Mouse (Mus musculus) 3134 (cell line): ENCODE results near the gene 4933415A04Rik.

Experiments used
- DNase-seq: peaks from one replicate; pipeline ENCODE4 v3.0.0-alpha.2; 2011; ENCODE audit warnings: low spot score; ENCODE audit not compliant: insufficient read length; ENCODE audit errors: extremely low read depth

4933415A04Rik gene

GRCm38 (mm10) chr11:43586324-43587090 is at the start of gene 4933415A04Rik:
TSS of gene 4933415A04Rik (plus strand) at chr11:43587040.
- DNase-seq: peak; percentile 41

GRCm38 (mm10) chr11:43537074-43537473 is 49.8 kb upstream of the 4933415A04Rik start:
- DNase-seq: no peak

- DNase-seq: no peak
Observed at GRCm38 (mm10) chr11:43539863-43540262, 47.0 kb upstream of the 4933415A04Rik start.

DNA sequence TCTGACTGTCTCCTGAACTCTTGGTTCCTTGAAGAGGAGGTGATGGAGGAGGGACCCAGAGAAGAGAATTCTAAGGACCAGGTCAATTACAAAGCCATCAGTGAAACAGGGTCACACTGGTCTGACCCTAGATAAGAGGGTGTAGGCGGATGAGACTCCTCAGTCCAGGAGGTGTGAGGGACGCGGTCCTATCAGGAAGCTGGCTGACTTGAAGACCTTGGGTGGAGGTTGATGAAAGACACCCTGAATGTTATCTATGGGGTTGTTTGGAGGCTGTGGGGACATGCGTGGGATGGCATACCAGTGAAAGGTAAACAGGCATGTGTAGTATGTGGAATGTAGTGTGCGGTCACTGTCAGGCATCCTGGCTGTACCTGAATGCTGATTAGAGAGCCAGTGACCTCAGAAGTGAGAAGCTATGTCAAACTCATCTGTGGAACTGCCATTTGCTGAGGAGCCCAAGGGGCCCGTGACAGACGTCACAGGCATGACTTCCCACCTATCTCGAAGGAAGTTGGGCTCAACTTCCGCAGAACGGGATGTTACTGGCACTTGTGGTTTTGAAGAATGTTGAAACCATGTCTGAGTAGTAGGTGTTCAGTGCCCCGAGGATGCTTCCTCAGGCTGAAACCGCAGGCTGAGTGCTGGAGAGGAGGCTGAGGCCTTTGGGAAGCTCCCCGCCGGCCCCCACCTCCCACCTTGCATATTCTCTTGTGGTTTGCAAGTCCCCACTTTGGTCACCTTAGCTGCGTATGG is 43.0 kb upstream of the 4933415A04Rik start:
- DNase-seq: no peak

DNA sequence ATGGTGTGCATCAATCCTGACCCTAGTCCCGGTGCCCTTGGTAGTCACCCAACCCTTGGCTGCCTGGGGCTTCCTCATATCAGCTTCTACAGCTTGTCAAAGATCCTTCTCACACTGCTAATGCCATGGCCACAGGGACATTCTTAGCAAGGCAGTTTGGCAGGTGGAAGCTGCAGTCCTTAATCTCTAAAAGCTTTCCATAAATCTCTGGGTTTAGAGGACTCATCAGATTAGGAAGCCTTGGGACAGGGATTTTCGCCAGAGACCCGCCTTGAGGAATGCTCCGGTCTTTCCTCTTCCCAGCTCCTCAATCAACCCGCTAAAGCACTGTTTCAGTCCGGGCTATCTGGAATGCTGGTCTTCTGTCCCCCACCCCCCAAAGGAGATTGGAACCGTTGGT is 42.0 kb upstream of the 4933415A04Rik start:
- no peak for DNase-seq

DNA sequence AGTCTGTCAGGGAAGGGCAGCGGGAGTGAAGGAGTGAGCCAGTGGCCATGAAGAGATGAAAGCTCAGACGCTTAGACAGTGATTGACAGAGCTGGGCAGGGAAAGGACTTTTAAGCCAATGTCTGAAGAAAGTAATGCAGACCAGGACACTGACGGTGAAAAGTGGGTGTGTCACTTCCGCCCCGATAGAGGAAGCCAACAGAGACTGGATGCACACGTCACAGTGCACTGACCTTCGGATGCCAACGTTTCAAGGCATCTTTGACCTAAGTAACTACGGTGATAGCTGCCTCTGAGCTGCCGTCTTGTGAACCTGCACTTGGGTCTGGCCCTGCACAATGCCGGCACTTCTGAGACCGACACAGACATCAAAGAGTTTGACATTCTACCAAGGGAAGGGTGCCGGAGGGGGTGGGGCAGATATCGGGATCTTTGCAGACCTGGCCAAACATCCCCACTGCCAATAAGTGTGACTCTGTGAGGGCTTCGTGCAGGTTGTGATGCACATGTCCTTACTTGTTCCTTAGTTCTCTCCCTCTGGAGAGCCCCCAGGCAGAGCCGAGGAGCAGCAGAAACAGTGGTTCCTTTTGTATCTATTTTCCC is 40.9 kb upstream of the 4933415A04Rik start:
- DNase-seq: no peak

DNA sequence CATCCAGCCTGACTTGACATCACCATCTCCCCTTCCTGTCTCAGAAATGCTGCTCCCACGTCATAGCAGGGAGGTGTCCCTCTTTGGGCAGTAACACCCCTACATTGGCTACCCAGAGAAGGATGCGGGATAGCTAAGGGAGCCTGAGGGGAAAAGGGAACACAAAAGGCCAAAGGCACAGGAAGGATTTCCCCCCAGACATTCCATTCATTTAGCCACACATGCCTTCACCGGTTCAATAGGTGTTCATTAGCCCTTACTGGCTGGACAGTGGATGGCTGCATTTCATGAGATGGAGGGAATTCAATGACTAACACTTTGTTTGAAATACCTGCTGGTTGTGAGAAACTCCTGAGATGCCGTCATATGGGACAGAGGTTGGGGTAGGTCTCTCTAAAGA is 40.2 kb upstream of the 4933415A04Rik start:
- no peak for DNase-seq

- DNase-seq: no peak
Observed at GRCm38 (mm10) chr11:43548148-43548547, 38.7 kb upstream of the 4933415A04Rik start.

DNA sequence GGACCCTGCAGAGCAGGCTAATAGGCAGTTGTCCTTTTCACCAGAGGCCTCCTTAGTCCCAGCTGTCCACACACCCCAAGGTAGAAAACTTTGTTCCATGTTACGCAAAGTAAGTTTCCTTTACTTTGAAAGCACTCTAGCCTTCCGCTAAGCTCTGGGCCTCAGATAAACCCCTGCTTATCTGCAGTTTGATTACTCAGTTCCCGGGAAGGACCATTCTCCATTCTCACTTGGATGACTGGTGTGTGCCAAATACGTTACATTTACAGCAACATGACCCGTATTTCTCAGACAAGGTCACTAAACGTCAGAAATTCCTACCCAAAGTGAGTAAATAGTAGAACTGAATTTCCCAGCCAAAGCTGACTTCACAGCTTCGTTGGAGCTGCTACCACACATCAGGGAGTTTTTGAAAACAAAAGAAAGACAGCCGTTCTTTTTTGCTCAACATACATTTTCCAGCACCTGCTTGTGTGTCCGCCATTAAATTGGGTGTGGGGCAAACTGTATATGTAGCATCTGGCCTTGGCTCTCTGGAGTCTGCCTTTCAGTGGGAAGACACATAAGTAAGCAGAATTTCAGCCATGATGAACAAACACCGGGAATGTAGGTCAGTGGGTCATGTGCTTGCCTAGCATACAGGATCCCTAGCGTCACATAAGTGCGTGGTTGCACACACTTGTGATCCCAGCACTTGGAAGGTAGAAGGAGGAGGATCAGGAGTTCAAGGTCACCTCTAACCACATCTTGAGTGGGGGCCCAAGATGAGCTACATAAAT is 38.0 kb upstream of the 4933415A04Rik start:
- no peak for DNase-seq

- no peak for DNase-seq
Observed at GRCm38 (mm10) chr11:43549701-43550100, 37.1 kb upstream of the 4933415A04Rik start.

GRCm38 (mm10) chr11:43551756-43552155 is 35.1 kb upstream of the 4933415A04Rik start:
- no peak for DNase-seq

DNA sequence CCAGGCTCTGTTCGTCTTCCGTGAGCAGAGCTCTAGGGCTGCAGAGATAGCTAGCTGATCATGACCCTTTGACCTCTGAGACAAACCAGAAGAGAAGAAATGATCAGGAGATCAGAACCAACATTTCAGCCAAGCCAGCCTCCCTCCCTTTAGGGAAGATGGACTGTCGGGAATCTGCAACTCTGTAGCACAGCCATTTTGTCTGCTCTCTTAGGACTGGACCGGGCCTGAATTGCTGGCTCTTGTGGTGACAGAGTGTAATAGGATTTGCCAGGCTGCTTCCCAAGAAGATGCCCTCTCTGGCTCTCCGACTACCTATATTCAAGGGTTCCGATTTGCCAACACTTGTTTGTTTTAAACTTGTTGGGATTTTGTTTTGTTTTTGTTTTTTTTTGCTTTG is 34.2 kb upstream of the 4933415A04Rik start:
- no peak for DNase-seq

- DNase-seq: no peak
Observed at GRCm38 (mm10) chr11:43556538-43556937, 30.3 kb upstream of the 4933415A04Rik start.

GRCm38 (mm10) chr11:43559515-43560292 is 27.1 kb upstream of the 4933415A04Rik start:
- no peak for DNase-seq

GRCm38 (mm10) chr11:43563654-43564244 is 23.1 kb upstream of the 4933415A04Rik start:
- no peak for DNase-seq

DNA sequence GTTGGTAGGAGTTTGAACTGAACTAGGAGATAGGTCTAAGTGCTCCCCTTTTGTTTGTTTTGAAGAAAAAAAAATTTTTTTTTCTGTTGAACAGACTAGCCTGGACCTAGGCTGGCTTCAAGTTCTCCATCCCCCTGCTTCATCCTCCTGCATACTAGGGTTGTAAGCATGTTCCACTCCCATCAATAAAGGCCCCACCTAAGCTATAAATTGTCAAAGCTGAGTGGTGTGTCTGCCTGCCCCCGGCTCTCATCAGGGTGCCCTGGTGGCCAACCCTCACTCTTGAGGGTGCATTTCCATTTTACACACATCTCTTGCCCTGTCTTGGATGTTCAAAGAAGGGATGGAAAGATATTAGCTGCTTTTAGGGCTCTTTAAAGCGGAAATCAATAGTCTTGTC is 21.4 kb upstream of the 4933415A04Rik start:
- DNase-seq: no peak

- DNase-seq: no peak
Observed at GRCm38 (mm10) chr11:43565852-43566251, 21.0 kb upstream of the 4933415A04Rik start.

DNA sequence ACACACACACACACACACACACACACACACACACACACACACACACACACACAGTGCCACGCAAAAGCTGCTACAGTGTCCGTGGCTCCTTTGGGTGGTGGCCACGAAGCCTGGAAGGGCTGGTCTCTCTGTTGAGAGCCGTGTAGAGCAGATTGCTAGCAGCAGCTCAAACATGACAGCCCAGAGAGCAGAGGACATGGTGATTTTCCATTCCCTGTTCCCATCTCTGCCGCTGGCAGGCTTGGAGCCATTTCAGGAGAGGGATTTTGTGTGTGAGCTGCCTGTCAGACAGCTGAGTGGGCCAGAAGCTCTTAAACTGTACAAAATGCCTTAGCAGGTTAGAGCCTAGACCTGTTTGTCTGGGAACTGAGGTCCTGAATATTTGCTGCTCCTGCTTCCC is 20.1 kb upstream of the 4933415A04Rik start:
- no peak for DNase-seq

GRCm38 (mm10) chr11:43568263-43568662 is 18.6 kb upstream of the 4933415A04Rik start:
- DNase-seq: no peak

DNA sequence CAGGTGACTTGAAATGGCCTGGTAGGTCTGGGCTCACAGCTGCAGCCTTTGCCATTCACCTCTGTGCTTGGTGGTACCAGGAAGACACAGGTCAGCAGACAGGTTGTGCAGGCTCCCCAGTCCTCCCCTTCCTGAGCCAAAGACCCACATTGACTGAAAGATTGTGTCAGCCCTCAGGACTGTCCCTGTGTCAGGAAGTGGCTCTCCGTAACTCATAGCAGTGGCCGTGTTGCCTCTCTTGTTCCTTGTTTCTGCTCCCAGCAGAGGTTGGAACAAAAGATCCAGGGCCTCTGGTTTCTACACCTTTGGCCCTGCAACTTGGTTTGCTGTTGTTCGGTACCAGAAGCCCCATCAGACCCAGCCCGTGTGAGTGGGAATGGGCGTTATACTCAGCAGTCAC is 17.7 kb upstream of the 4933415A04Rik start:
- no peak for DNase-seq
